Mouse (Mus musculus) heart, embryonic 12.5 days (tissue): ENCODE data around the gene Gm49321. TPM values are rescaled to one million over a fixed set of nuclear protein-coding genes. Genes with fewer than 3 reads are reported as not detected.

Source experiments
- ATAC-seq: fragments of 200-750 bp; cut with Nextera tagmentation; 2 replicates; pipeline ENCODE4 v1.8.0; 2017; ENCODE audit warnings: moderate TSS enrichment, moderate library complexity; ENCODE audit not compliant: insufficient number of reproducible peaks, low FRiP score
- H3K27ac ChIP-seq: fragments of 300-500 bp; sonication (generic); 2 replicates; pipeline ENCODE4 v1.5.1; 2016; ENCODE audit warnings: mild to moderate bottlenecking, moderate library complexity; ENCODE audit not compliant: poor library complexity, severe bottlenecking
- H3K27me3 ChIP-seq: fragments of 300-500 bp; sonication (generic); replicated peaks from 2 replicates; pipeline ENCODE4 v1.6.1; 2016; ENCODE audit warnings: mild to moderate bottlenecking, moderate library complexity
- H3K36me3 ChIP-seq: fragments of 300-500 bp; sonication (generic); 2 replicates; pipeline ENCODE4 v1.6.1; 2016; ENCODE audit warnings: mild to moderate bottlenecking, moderate library complexity
- H3K4me1 ChIP-seq: fragments of 300-500 bp; sonication (generic); replicated peaks from 2 replicates; pipeline ENCODE4 v1.6.1; 2016; ENCODE audit warnings: mild to moderate bottlenecking
- H3K4me2 ChIP-seq: fragments of 300-500 bp; sonication (generic); 2 replicates; pipeline ENCODE4 v1.6.1; 2016; ENCODE audit warnings: mild to moderate bottlenecking, moderate library complexity
- H3K4me3 ChIP-seq: fragments of 300-500 bp; sonication (generic); 2 replicates; pipeline ENCODE4 v1.5.1; 2016; ENCODE audit warnings: mild to moderate bottlenecking
- H3K9ac ChIP-seq: fragments of 300-500 bp; sonication (generic); 2 replicates; pipeline ENCODE4 v1.6.1; 2016; ENCODE audit warnings: mild to moderate bottlenecking, moderate library complexity
- H3K9me3 ChIP-seq: fragments of 300-500 bp; sonication (generic); replicated peaks from 2 replicates; pipeline ENCODE4 v1.6.1; 2016; ENCODE audit warnings: mild to moderate bottlenecking, moderate library complexity
- WGBS: fragments of 180-500 bp; shearing (Covaris S2); methylation state at CpG from one replicate; pipeline ENCODE4 v1.1.7; 2016; 5-methylcytosine and 5-hydroxymethylcytosine counted together
- polyA plus RNA-seq: library from polyadenylated mRNA; unstranded; fragments of >200 nt; fragmentation: Nextera tagmentation; extraction: Ambion mirVana; gene quantifications from 2 replicates; pipeline ENCODE4 v1.2.1, GENCODE M21; 2016

The Gm49321 gene
- polyA plus RNA-seq, 1 experiment from 2014 or later = 7.8 TPM

- Histone ChIP-seq H3K4me2 (no peak overlapping the region), H3K4me1 (peaks cover 13% of the 10 kb centered on the region), H3K27ac (no peak overlapping the region), H3K36me3 (no peaks in the 10 kb centered on the region), H3K9ac (no peak overlapping the region), H3K9me3 (no peaks in the 10 kb centered on the region), H3K4me3 (no peak overlapping the region), H3K27me3 (no peaks in the 10 kb centered on the region)
- WGBS = 80% methylated on average over 4 of the region's 4 CpGs
- ATAC-seq = no peak
These were observed 31.9 kb upstream of the Gm49321 start for GRCm38 (mm10) chr12:73905555-73905954.

- ATAC-seq = peak; percentile 84; the same call in 1 of the 2 replicates
- Histone ChIP-seq H3K36me3 (no peaks in the 10 kb centered on the region), H3K27me3 (no peaks in the 10 kb centered on the region), H3K4me2 (peak overlapping the region; percentile 64), H3K4me1 (peaks cover 16% of the 10 kb centered on the region), H3K9ac (peak overlapping the region; percentile 75), H3K27ac (peak overlapping the region; percentile 80), H3K4me3 (peak overlapping the region; percentile 77), H3K9me3 (no peaks in the 10 kb centered on the region)
- WGBS = under 1% methylated on average over 18 of the region's 18 CpGs
These were observed 30.3 kb upstream of the Gm49321 start for GRCm38 (mm10) chr12:73907079-73907672.

GRCm38 (mm10) chr12:73907673-73908150 is 29.7 kb upstream of the Gm49321 start:
- H3K27ac ChIP-seq = peak overlapping the region; percentile 99
- H3K27me3 ChIP-seq = no peaks in the 10 kb centered on the region
- no peaks in the 10 kb centered on the region for H3K36me3 ChIP-seq
- H3K4me3 ChIP-seq = peak overlapping the region; percentile 77
- H3K9me3 ChIP-seq = no peaks in the 10 kb centered on the region
- WGBS = under 1% methylated on average over 49 of the region's 51 CpGs
- peak overlapping the region; percentile 64 for H3K4me2 ChIP-seq
- H3K4me1 ChIP-seq = peaks cover 16% of the 10 kb centered on the region
- ATAC-seq = peak; percentile 100
- peak overlapping the region; percentile 97 for H3K9ac ChIP-seq

- H3K4me3 ChIP-seq = peak overlapping the region; percentile 77
- peak overlapping the region; percentile 99 for H3K27ac ChIP-seq
- peaks cover 16% of the 10 kb centered on the region for H3K4me1 ChIP-seq
- no peaks in the 10 kb centered on the region for H3K27me3 ChIP-seq
- peak overlapping the region; percentile 97 for H3K9ac ChIP-seq
- H3K9me3 ChIP-seq = no peaks in the 10 kb centered on the region
- no peaks in the 10 kb centered on the region for H3K36me3 ChIP-seq
- under 1% methylated on average over 56 of the region's 76 CpGs for WGBS
- ATAC-seq = peak; percentile 70
- H3K4me2 ChIP-seq = peak overlapping the region; percentile 56
These were observed 29.0 kb upstream of the Gm49321 start for GRCm38 (mm10) chr12:73908274-73909012.

- peak overlapping the region; percentile 77 for H3K4me3 ChIP-seq
- ATAC-seq = no peak
- WGBS = 3% methylated on average over 6 of the region's 6 CpGs
- H3K36me3 ChIP-seq = no peaks in the 10 kb centered on the region
- H3K27me3 ChIP-seq = no peaks in the 10 kb centered on the region
- peak overlapping the region; percentile 56 for H3K4me2 ChIP-seq
- peaks cover 11% of the 10 kb centered on the region for H3K4me1 ChIP-seq
- H3K9me3 ChIP-seq = no peaks in the 10 kb centered on the region
- peak overlapping the region; percentile 99 for H3K27ac ChIP-seq
- H3K9ac ChIP-seq = peak overlapping the region; percentile 97
These were observed 28.4 kb upstream of the Gm49321 start for GRCm38 (mm10) chr12:73909013-73909575.

GRCm38 (mm10) chr12:73918479-73918878 is 19.0 kb upstream of the Gm49321 start:
- ATAC-seq = no peak
- H3K9me3 ChIP-seq = no peaks in the 10 kb centered on the region
- 82% methylated on average over 5 of the region's 5 CpGs for WGBS
- H3K27ac ChIP-seq = no peak overlapping the region
- no peaks in the 10 kb centered on the region for H3K36me3 ChIP-seq
- H3K4me1 ChIP-seq = peaks cover 15% of the 10 kb centered on the region
- no peak overlapping the region for H3K4me2 ChIP-seq
- H3K9ac ChIP-seq = no peak overlapping the region
- H3K4me3 ChIP-seq = no peak overlapping the region
- H3K27me3 ChIP-seq = no peaks in the 10 kb centered on the region

- Histone ChIP-seq H3K4me1 (no peaks in the 10 kb centered on the region), H3K4me3 (no peak overlapping the region), H3K9ac (no peak overlapping the region), H3K9me3 (no peaks in the 10 kb centered on the region), H3K36me3 (peaks cover 61% of the 10 kb centered on the region), H3K27ac (no peak overlapping the region), H3K27me3 (no peaks in the 10 kb centered on the region), H3K4me2 (no peak overlapping the region)
- ATAC-seq = no peak
- WGBS = 62% methylated on average over 3 of the region's 3 CpGs
These were observed 7.2 kb upstream of the Gm49321 start for GRCm38 (mm10) chr12:73930266-73930665.

- no peaks in the 10 kb centered on the region for H3K4me1 ChIP-seq
- 59% methylated on average over 5 of the region's 5 CpGs for WGBS
- H3K4me3 ChIP-seq = no peak overlapping the region
- H3K9me3 ChIP-seq = no peaks in the 10 kb centered on the region
- H3K27ac ChIP-seq = no peak overlapping the region
- peaks cover 67% of the 10 kb centered on the region for H3K36me3 ChIP-seq
- no peaks in the 10 kb centered on the region for H3K27me3 ChIP-seq
- no peak overlapping the region for H3K4me2 ChIP-seq
- ATAC-seq = no peak
- H3K9ac ChIP-seq = no peak overlapping the region
These were observed 6.2 kb upstream of the Gm49321 start for GRCm38 (mm10) chr12:73931274-73931673.

- peaks cover 73% of the 10 kb centered on the region for H3K36me3 ChIP-seq
These were observed 2.9 kb upstream of the Gm49321 start for GRCm38 (mm10) chr12:73934528-73934927.

GRCm38 (mm10) chr12:73939542-73939941 is 2.1 kb downstream of the Gm49321 start:
- no peak overlapping the region for H3K27ac ChIP-seq
- 79% methylated on average over 6 of the region's 6 CpGs for WGBS
- 0 out of 2 replicates have a peak, but pooled peaks cover 4% of the 10 kb centered on the region for H3K4me1 ChIP-seq
- no peak overlapping the region for H3K4me3 ChIP-seq
- no peaks in the 10 kb centered on the region for H3K27me3 ChIP-seq
- peaks cover 69% of the 10 kb centered on the region for H3K36me3 ChIP-seq
- no peak overlapping the region for H3K9ac ChIP-seq
- H3K4me2 ChIP-seq = no peak overlapping the region
- no peak for ATAC-seq
- no peaks in the 10 kb centered on the region for H3K9me3 ChIP-seq

More at GRCm38 (mm10) chr12:73934528-73934927, 2.9 kb upstream of the Gm49321 start:
- Histone ChIP-seq H3K9me3 (no peaks in the 10 kb centered on the region), H3K4me2 (no peak overlapping the region), H3K27me3 (no peaks in the 10 kb centered on the region), H3K4me1 (no peaks in the 10 kb centered on the region), H3K9ac (no peak overlapping the region), H3K4me3 (no peak overlapping the region), H3K27ac (no peak overlapping the region)
- ATAC-seq = no peak
- 74% methylated on average over 2 of the region's 2 CpGs for WGBS

GRCm38 (mm10) chr12:73948415-73948814 is 11.0 kb downstream of the Gm49321 start:
- Histone ChIP-seq H3K9ac (peak overlapping the region; percentile 71), H3K4me2 (peak overlapping the region; percentile 70), H3K27ac (no peak overlapping the region), H3K4me1 (peaks cover 14% of the 10 kb centered on the region), H3K36me3 (peaks cover 30% of the 10 kb centered on the region), H3K4me3 (peak overlapping the region; percentile 51), H3K9me3 (no peaks in the 10 kb centered on the region), H3K27me3 (no peaks in the 10 kb centered on the region)
- no peak for ATAC-seq
- 74% methylated on average over 4 of the region's 4 CpGs for WGBS
